Mouse (Mus musculus) lung, adult 2 months (tissue): ENCODE measurements around the gene Slc2a6.

Experiments used
- CTCF ChIP-seq: fragments of 200-500 bp; IDR thresholded peaks from 2 replicates; pipeline ENCODE4 v1.5.1; 2011; ENCODE audit warnings: mild to moderate bottlenecking, low read length, control low read depth; ENCODE audit not compliant: insufficient read depth
- POLR2A ChIP-seq: fragments of 200-500 bp; IDR thresholded peaks from 2 replicates; pipeline ENCODE4 v1.6.1; 2011; ENCODE audit warnings: low read depth, mild to moderate bottlenecking, control low read depth, low read length, borderline replicate concordance; ENCODE audit errors: extremely low read depth

DNA sequence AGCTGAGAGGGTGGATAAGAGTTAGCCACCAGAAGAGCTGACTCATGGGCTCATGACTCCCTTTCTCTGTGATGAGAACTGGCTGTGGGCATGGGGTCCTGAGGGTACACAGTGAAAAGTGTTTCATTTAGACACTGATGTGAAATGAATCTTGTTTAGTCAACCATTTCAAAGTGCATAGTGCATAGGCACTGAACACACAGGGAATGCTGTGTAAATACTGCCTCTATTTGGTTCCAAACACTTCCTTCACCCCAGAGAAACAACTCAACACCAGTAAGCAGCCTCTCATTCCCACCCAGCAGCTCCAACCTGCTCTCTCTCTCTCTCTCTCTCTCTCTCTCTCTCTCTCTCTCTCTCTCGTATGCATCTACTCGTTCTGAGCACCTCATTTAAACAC lies 43.6 kb downstream of the Slc2a6 start:
- TF ChIP-seq CTCF (no peak), POLR2A (no peak)
